Mouse (Mus musculus): ENCODE data around the gene Nmbr. TPM values are rescaled to one million over a fixed set of nuclear protein-coding genes. Genes with fewer than 3 reads are reported as not detected.

The Nmbr gene
- total and polyA plus RNA-seq, 2 experiments from 2014 or later = 3.9 to 6.9 TPM

GRCm38 (mm10) chr10:14703239-14703638 is 2.2 kb upstream of the Nmbr start:
- Histone ChIP-seq H3K4me2 (ENCODE audit: low read depth) (peak overlapping the region; percentile 50; the same call in 1 of the 2 replicates), H3K27me3 (ENCODE audit: insufficient read depth, low read length) (no peaks in the 10 kb centered on the region), H3K4me3 (ENCODE audit: low read depth, low read length) (no peak overlapping the region), H3K4me1 (ENCODE audit: insufficient read depth) (peaks cover 9% of the 10 kb centered on the region), H3K9ac (no peak overlapping the region), H3K9me3 (ENCODE audit: low read length) (no peaks in the 10 kb centered on the region), H3K36me3 (ENCODE audit: insufficient read depth) (no peaks in the 10 kb centered on the region), H3K27ac (ENCODE audit: low read depth, low read length) (no peak overlapping the region)
- TF ChIP-seq CTCF (IDR thresholded peaks at IDR 0.05; ENCODE audit: low read depth) = no peak
- ATAC-seq = peak; percentile 13; the same call in 1 of the 2 replicates
- WGBS = 17% methylated on average over 1 of the region's 1 CpGs
- no peak for DNase-seq

GRCm38 (mm10) chr10:14703830-14704420 is 1.5 kb upstream of the Nmbr start:
- peaks cover 9% of the 10 kb centered on the region for H3K4me1 ChIP-seq (ENCODE audit: insufficient read depth)
- DNase-seq (no peak), ATAC-seq (no peak)
- WGBS = 34% methylated on average over 4 of the region's 4 CpGs
- H3K4me3 ChIP-seq (ENCODE audit: low read depth, low read length) = peak overlapping the region; percentile 82
- H3K9ac ChIP-seq = 0 out of 2 replicates have a peak overlapping the region, but pooled peaks have one; percentile 6
- H3K4me2 ChIP-seq (ENCODE audit: low read depth) = peak overlapping the region; percentile 50
- H3K9me3 ChIP-seq (ENCODE audit: low read length) = no peaks in the 10 kb centered on the region
- H3K27ac ChIP-seq (ENCODE audit: low read depth, low read length) = no peak overlapping the region
- no peaks in the 10 kb centered on the region for H3K27me3 ChIP-seq (ENCODE audit: insufficient read depth, low read length)
- H3K36me3 ChIP-seq (ENCODE audit: insufficient read depth) = no peaks in the 10 kb centered on the region
- no peak for TF ChIP-seq CTCF (IDR thresholded peaks at IDR 0.05; ENCODE audit: low read depth)

- ATAC-seq (no peak), DNase-seq (no peak)
- TF ChIP-seq CTCF (IDR thresholded peaks at IDR 0.05; ENCODE audit: low read depth) = no peak
- Histone ChIP-seq H3K36me3 (ENCODE audit: insufficient read depth) (no peaks in the 10 kb centered on the region), H3K4me1 (ENCODE audit: insufficient read depth) (no peaks in the 10 kb centered on the region), H3K9ac (no peak within 1 kb of the TSS), H3K27me3 (ENCODE audit: insufficient read depth, low read length) (no peaks in the 10 kb centered on the region), H3K9me3 (ENCODE audit: low read length) (no peaks in the 10 kb centered on the region), H3K27ac (ENCODE audit: low read depth, low read length) (no peak within 1 kb of the TSS), H3K4me3 (ENCODE audit: low read depth, low read length) (no peak within 1 kb of the TSS), H3K4me2 (ENCODE audit: low read depth) (no peak within 1 kb of the TSS)
- WGBS = 54% methylated on average over 3 of the region's 3 CpGs
These were observed 12.7 kb downstream of the Nmbr start, which contains the start of gene Gje1 for GRCm38 (mm10) chr10:14718114-14718513. Gene Gje1 (minus strand): TSS chr10:14718214.

DNA sequence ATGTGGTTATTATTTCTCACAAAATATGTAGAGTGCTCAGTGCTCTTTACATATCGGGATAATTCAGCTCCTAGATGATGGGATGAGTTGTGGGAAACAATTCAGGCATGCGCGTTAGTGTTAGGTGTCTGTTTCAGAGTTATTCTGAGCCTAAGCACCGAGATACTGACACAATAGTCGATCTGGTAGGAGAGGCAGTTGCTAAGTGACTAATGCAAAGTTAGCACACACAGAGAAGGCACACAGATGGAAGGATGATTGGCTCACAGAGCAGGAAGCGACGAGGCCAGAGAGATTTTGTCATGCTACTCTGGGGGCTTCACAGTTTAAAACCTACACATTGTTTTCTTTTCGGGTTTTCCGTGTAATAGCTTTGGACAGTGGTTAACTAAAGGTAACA is 20.3 kb downstream of the Nmbr start:
- H3K36me3 ChIP-seq (ENCODE audit: insufficient read depth) = no peaks in the 10 kb centered on the region
- H3K27ac ChIP-seq (ENCODE audit: low read depth, low read length) = no peak overlapping the region
- H3K9me3 ChIP-seq (ENCODE audit: low read length) = no peaks in the 10 kb centered on the region
- H3K27me3 ChIP-seq (ENCODE audit: insufficient read depth, low read length) = no peaks in the 10 kb centered on the region
- no peaks in the 10 kb centered on the region for H3K4me1 ChIP-seq (ENCODE audit: insufficient read depth)
- ATAC-seq = peak; percentile 66
- WGBS = 60% methylated on average over 9 of the region's 9 CpGs
- TF ChIP-seq CTCF (IDR thresholded peaks at IDR 0.05; ENCODE audit: low read depth) = no peak
- H3K9ac ChIP-seq = no peak overlapping the region
- peak; percentile 21 for DNase-seq
- no peak overlapping the region for H3K4me2 ChIP-seq (ENCODE audit: low read depth)
- no peak overlapping the region for H3K4me3 ChIP-seq (ENCODE audit: low read depth, low read length)

- peak; percentile 88 for DNase-seq
- ATAC-seq = peak; percentile 23; the same call in 1 of the 2 replicates
- Histone ChIP-seq H3K4me3 (ENCODE audit: low read depth, low read length) (no peak overlapping the region), H3K36me3 (ENCODE audit: insufficient read depth) (no peaks in the 10 kb centered on the region), H3K27me3 (ENCODE audit: insufficient read depth, low read length) (no peaks in the 10 kb centered on the region), H3K4me1 (ENCODE audit: insufficient read depth) (no peaks in the 10 kb centered on the region), H3K9me3 (ENCODE audit: low read length) (no peaks in the 10 kb centered on the region), H3K27ac (ENCODE audit: low read depth, low read length) (no peak overlapping the region), H3K9ac (no peak overlapping the region), H3K4me2 (ENCODE audit: low read depth) (no peak overlapping the region)
- TF ChIP-seq CTCF (IDR thresholded peaks at IDR 0.05; ENCODE audit: low read depth) = peak; percentile 78
- 8% methylated on average over 2 of the region's 2 CpGs for WGBS
These were observed 28.9 kb downstream of the Nmbr start for GRCm38 (mm10) chr10:14734285-14734684.

GRCm38 (mm10) chr10:14759665-14760558 is 54.5 kb downstream of the Nmbr start:
- TF ChIP-seq CTCF (IDR thresholded peaks at IDR 0.05; ENCODE audit: low read depth) = no peak
- H3K9ac ChIP-seq = peak overlapping the region; percentile 39; the same call in 1 of the 2 replicates
- WGBS = 2% methylated on average over 35 of the region's 35 CpGs

More at GRCm38 (mm10) chr10:14759665-14760558, 54.5 kb downstream of the Nmbr start:
- Histone ChIP-seq H3K4me1 (ENCODE audit: insufficient read depth) (peaks cover 6% of the 10 kb centered on the region; the same call in 1 of the 2 replicates), H3K27me3 (ENCODE audit: insufficient read depth, low read length) (no peaks in the 10 kb centered on the region), H3K9me3 (ENCODE audit: low read length) (no peaks in the 10 kb centered on the region), H3K36me3 (ENCODE audit: insufficient read depth) (no peaks in the 10 kb centered on the region), H3K4me3 (ENCODE audit: low read depth, low read length) (peak overlapping the region; percentile 43), H3K27ac (ENCODE audit: low read depth, low read length) (no peak overlapping the region), H3K4me2 (ENCODE audit: low read depth) (peak overlapping the region; percentile 73)
- ATAC-seq = peak; percentile 42; the same call in 1 of the 2 replicates
- DNase-seq = peak; percentile 43
